Mouse (Mus musculus): ENCODE data around the gene Smim13.
A peak's percentile ranks its signal among the peaks of the same experiment; 100 is the strongest.
"Not testable (repeated sequence)": the region's sequence is repeated elsewhere in the genome, so short reads cannot be mapped to it uniquely, and the experiment has no call there.

Smim13 gene

DNA sequence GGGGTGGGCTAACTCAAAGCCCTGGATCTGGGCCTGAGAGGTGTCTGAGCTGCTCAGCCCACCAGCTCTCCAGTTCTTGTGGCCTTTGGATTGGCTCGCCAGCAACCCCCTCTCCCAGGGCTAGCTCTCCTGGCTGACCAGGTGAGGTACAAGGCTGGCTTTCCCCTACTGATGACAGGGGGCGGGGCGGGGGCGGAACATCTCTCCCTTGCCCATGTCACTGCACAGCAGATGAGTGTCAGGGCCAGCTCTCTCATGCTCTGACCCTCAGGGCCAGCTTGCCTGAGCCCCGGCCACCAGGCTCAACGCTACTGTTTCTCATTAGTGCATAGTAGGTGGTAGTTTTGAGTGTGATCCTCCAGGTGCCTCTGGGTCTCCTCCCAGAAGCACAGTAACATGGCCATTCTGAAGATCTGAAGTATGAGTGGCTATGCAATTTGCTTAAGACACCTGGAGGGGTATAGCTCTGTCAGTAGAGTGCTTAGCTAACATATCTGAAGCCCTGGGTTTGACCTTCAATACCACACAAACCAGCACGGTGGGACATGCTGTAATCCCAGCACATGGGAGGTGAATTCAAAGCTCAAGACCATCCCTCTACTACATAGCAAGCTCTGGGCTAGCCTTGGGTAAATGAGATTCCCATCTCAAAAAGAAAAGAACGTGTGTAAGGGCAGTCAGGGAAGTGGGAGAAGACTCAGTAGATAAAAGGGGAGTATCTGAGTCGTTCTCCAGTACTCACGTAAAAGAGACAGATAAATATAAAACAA, 11.4 kb upstream of the Smim13 start:
- no peak for DNase-seq (ENCODE audit: low read depth, low spot score)

DNA sequence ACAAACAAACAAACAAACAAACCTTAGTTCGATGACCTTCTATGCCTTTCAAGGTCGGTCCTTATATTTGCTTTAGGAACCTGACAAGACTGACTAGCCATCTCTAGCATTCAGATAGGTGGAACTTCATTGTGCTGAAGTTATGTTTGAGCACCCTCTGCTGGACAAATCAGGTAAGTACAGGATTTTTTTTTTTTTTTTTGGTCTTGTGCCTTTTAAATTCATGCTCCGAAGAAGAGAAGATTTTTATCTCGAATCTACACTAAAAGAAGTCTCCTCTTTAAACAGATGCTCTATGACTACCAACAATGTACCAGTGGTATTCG, 10.9 kb upstream of the Smim13 start:
- no peak for DNase-seq (ENCODE audit: low read depth, low spot score)

- no peak for DNase-seq (ENCODE audit: low read depth, low spot score)
Observed at GRCm38 (mm10) chr13:41241557-41241956, 8.1 kb upstream of the Smim13 start.

GRCm38 (mm10) chr13:41244306-41244830, 5.3 kb upstream of the Smim13 start:
- DNase-seq (ENCODE audit: low read depth, low spot score): no peak

- no peak for DNase-seq (ENCODE audit: low read depth, low spot score)
Observed at GRCm38 (mm10) chr13:41248751-41249520, 708 bp upstream of the Smim13 start.

GRCm38 (mm10) chr13:41250318-41250981, 806 bp downstream of the Smim13 start:
- no peak for DNase-seq (ENCODE audit: low read depth, low spot score)

DNA sequence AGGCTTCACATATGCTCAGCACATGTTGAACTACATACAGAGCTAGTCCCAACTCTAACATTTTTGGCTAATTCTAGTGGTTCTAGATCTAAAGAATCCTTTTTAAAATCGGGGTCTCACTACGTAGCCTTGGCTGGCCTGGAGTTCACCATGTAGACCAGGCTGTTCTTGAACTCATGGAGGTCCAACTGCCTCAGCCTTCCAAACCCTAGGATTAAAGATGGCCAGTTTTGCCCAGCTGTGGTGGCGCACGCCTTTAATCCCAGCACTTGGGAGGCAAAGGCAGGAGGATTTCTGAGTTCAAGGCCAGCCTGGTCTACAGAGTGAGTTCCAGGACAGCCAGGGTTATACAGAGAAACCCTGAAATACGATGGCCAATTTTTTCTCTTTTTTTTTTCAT, 1.6 kb downstream of the Smim13 start:
- DNase-seq (ENCODE audit: low read depth, low spot score): not testable (repeated sequence)

DNA sequence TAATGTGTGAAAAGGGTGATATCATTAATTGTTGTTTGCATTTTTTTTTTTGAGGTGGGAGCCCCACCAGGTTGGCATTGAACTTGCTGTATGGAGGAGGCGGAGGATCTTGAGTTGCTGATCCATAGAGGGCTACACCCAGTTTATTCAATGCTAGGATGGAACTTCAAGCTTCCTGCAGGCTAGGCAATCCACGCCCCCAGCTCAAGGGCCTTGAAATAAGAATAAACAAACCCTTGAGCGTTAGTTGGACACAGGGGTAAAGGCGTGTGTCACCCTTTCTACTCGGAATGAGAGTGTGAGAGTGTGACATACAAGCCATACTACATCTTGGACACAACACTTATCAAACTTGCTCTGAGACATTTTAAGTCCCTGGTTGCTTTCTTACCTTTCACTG, 2.0 kb downstream of the Smim13 start:
- DNase-seq (ENCODE audit: low read depth, low spot score): no peak

- DNase-seq (ENCODE audit: low read depth, low spot score): no peak
Observed at GRCm38 (mm10) chr13:41252141-41252540, 2.5 kb downstream of the Smim13 start.

DNA sequence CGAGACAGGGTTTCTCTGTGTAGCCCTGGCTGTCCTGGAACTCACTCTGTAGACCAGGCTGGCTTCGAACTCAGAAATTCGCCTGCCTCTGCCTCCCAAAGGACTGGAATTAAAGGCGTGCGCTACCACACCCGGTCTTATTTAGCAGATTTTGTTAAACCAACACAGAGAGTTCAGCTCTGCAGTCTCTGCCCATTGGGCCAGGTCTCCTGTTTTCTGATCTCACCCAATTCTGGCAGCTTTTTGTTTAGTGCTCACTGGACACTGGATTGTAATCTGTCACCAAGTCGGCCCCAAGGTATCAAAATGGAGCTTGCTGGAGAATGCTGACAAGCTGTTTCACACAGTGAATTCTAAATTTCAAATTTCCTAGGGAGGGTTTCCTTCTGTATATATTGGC, 3.1 kb downstream of the Smim13 start:
- DNase-seq (ENCODE audit: low read depth, low spot score): no peak

GRCm38 (mm10) chr13:41256126-41256525, 6.5 kb downstream of the Smim13 start:
- DNase-seq (ENCODE audit: low read depth, low spot score): no peak

DNA sequence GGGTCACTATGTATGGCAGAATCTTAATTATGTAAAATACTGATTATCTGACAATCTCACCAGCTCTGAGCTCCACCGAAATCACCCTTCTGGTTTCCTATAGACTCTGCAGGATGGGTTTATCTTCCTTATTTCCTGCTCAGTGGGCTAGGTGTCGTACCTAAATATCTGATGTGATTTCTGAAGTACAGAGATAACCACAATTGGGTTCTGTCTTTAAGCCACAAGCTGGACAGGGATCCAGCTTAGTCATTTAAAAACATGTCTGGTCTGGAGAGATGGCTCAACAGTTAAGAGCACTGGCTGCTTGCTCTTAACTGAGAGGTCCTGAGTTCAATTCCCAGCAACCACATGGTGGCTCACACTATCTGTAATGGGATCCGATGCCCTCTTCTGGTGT, 7.3 kb downstream of the Smim13 start:
- DNase-seq (ENCODE audit: low read depth, low spot score): no peak

GRCm38 (mm10) chr13:41257851-41258250, 8.2 kb downstream of the Smim13 start:
- DNase-seq (ENCODE audit: low read depth, low spot score): no peak

DNA sequence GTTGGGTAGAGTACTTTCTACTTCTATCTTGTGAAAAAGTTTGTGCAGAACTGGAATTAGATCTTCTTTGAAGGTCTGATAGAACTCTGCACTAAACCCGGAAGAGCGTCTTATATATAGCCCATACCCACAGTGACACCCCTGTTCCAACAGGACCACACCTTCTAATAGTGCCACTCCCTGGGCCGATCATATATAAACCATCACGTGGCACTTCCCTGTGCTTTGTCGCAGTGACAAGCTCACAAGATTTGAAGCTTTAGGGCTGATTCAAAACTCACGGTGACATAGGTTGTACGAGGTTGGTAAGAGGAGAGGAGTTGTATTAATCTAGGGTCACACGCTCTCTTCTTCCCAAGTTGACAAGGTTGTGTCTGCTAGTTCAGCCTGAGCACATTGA, 12.0 kb downstream of the Smim13 start:
- DNase-seq (ENCODE audit: low read depth, low spot score): not testable (repeated sequence)

GRCm38 (mm10) chr13:41263304-41264006, 13.8 kb downstream of the Smim13 start:
- no peak for DNase-seq (ENCODE audit: low read depth, low spot score)

DNA sequence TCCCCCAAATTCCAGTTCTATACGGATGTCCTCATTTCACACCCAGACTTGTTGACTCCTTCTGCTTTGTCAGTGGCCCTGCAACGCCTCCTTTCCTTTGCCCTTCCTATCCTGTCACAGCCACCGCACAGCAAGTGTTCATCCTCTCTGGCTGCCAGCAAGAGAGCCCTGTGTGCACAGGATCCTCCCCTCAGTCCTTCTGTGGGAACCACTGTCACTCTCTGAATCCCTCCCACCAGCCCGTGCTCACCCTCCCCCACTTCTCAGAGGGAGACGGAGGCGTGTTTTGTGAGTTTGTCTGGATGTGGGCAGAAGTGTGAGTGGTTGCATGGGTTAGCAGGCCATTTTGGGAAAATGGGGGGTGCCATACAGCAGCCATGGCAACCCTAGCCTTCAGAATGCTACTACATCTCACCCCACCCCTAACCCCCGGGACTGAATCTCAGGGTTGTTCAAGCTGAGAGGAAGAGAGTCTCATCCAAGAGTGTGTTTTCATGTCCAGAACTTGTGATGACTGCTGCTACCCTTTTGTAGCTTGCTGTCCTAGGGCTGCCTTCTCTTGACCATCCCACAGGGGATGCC, 18.3 kb downstream of the Smim13 start:
- no peak for DNase-seq (ENCODE audit: low read depth, low spot score)

DNA sequence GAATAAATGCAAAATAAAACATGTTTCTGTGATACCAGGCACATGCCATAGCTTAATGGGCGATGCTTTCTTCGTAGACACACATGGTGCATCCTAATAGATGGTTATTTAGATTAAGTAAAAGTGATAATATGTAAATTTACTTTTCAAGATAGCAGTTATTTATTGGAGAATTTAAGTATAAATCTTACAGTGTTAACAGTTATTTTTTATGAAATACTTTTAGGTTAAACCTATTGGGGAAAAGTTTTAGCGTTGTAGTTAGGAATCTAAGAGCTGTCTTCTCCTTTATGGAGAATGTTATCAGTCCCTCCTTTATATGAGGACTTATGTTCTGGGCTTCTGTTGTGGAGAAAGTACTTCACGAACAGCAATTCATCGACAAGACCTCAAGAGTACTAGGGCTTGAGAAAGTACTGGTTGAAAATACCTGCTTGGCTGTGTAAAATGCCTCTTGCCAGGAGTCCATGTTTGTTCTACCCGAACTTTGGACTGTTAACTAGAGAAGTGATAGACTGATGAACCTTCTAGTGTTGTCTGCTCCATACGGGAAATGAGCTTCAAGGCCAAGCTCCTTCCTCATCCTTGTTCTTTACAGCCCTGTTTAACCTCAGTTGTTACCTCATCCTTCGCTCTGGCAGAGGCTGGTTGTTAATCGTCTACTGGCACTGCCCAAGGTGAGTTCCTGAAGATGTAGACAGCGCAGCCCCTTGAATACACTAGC, 24.4 kb downstream of the Smim13 start, which contains the start of gene Gm17364:
Gm17364 (minus strand) TSS at position 51 of the 724 bp plus-strand sequence.
- no peak for DNase-seq (ENCODE audit: low read depth, low spot score)

- DNase-seq (ENCODE audit: low read depth, low spot score): no peak
Observed at GRCm38 (mm10) chr13:41280696-41281095, 31.1 kb downstream of the Smim13 start.

DNA sequence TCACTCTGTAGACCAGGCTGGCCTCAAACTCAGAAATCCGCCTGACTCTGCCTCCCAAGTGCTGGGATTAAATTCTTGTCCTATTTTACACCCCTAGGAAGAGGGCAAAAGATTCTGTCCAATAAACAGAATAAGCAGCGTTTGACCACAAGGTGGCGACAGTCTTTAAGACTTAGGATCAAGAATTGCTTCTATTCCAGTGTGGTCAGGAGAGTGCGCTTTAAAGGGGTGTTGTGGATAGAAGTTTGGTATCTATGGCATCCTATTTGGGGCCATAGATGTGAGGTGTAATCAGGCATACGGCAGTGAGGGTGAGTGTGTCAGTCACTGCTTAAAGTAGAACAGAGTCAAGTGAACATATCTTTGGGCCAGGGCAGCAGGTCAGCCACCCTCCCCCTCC, 33.6 kb downstream of the Smim13 start:
- peak; percentile 29 for DNase-seq (ENCODE audit: low read depth, low spot score)

DNA sequence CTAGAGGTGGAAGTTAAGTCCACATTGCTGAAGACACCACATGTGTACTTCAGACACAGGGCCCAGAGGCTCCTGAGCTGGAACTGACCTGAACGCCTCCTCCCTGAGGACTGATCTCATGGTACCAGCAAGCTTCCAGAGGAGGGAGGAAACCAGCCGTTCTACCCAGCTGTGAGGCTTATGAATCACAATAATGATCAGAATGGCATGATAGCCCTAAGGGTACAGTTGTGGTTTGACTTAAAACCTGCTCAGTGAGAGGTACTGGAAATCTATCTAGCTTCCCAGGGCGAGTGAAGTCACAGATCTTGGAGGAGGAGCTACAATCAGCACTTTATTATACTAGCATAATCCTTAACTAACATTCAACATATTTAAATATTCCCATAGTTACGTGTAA, 35.8 kb downstream of the Smim13 start:
- DNase-seq (ENCODE audit: low read depth, low spot score): no peak

DNA sequence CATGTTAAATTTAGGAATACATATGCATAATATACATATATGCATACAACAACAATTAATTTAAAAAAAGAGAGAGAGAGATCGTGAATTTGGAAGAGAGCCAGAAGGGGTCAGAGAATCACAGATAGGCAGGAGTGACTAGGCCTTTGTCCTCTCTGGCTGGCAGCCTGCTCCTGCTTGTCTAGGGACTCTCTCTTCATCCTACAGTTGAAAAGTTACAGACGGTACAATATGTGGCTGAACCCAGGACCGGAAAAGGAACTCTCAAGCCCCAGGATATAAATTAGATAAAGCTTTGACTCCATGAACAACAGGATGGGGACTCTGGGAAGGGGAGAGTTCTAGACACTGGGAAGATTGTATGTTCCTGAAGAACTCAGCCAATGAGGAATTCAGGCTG, 36.6 kb downstream of the Smim13 start:
- DNase-seq (ENCODE audit: low read depth, low spot score): no peak
